Mouse (Mus musculus) R1 (cell line): ENCODE measurements around the gene Gspt1.

Experiments used
- DNase-seq: peaks from one replicate; pipeline ENCODE4 v3.0.0-alpha.2; 2018; ENCODE audit warnings: low read depth, low spot score

Gspt1 gene

GRCm38 (mm10) chr16:11202571-11203554, 51.3 kb downstream of the Gspt1 start, which contains the start of gene Rsl1d1:
Gene Rsl1d1, minus strand, starts transcription at chr16:11203331.
- peak; percentile 97 for DNase-seq

DNA sequence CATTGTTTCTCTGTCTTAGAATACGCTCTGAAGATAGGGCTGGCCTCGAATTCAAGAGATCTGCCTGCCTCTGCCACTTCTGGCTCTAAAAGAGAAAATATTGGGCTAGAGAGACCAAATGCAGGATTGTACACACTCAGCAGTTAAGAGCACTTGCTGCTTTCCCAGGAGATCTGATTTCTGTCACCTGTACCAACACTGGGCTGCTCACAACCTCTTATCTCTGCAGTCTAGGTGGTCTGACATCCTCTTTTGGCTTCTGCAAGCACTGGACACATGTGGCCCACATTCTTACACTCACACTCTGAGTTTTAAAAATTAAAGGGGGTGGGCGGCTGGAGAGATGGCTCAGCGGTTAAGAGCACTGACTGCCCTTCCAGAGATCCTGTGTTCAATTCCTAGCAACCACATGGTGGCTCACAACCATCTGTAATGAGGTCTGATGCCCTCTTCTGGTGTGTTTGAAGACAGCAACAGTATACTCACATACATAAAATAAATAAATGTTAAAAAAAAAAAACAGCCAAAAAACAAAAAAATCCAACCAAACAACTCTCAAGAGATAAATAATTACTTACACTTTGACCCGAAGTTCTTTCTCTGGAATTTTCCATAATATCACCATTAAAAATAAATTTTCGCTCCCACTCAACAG, 52.3 kb downstream of the Gspt1 start:
- DNase-seq = no peak

DNA sequence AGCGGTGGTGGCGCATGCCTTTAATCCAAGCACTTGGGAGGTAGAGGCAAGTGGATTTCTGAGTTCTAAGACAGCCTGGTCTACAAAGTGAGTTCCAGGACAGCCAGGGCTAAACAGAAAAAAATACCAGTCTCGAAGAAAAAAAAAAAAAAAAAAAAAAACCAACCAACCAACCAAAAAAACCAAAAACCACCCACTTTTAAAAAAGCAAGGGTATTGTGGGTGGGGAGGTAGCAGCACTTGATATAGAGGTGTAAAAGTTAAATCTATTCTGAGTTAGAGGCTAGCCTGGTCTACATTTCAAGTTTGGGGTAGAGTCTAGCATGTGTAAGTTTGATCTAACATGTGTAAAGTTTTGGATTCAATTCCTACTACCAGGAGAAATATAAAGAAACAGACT, 53.9 kb downstream of the Gspt1 start:
- DNase-seq = no peak

DNA sequence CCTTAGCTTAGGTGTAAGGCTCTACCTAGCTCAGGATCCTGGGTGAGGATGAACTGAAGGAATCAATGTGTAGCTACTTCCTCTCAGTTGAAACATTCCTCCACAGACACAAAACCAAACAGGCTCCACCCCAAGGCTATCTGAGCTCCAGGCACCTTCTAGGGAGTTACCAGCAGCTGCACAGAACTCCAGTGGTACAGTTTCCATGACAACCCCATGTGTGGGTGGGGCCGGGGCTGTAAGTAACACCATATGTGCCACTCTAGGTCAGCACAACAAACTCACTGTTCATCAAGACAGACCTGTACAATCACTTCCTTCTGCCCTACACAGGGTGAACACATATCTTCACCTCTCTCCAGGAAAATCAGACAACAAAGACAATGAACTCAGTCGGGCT, 55.7 kb downstream of the Gspt1 start:
- DNase-seq = peak; percentile 92

DNA sequence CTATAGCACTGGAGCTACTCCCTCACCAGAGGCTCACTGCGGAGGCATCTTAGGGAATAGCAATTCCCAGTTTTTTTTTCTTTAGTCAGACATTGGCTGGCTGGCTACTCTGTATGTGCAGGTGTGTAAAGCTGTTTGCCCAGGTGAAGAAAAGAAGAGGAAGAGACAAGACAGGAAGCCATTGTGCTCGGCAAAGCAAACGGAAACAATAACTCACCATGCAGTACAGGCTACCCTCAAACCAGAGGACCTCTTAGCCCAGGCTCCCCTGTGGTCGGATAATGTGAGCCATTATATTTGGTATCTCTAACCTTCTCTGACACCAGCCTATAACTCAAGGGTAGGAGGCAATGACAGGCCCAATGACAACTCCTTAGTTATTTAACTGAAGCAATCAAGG, 57.1 kb downstream of the Gspt1 start:
- DNase-seq = no peak

GRCm38 (mm10) chr16:11193231-11193630, 60.9 kb downstream of the Gspt1 start:
- peak; percentile 38 for DNase-seq

GRCm38 (mm10) chr16:11190150-11190549, 64.0 kb downstream of the Gspt1 start:
- DNase-seq = no peak

GRCm38 (mm10) chr16:11177404-11177803, 76.7 kb downstream of the Gspt1 start:
- no peak for DNase-seq

GRCm38 (mm10) chr16:11176884-11177244, 77.3 kb downstream of the Gspt1 start:
- no peak for DNase-seq

DNA sequence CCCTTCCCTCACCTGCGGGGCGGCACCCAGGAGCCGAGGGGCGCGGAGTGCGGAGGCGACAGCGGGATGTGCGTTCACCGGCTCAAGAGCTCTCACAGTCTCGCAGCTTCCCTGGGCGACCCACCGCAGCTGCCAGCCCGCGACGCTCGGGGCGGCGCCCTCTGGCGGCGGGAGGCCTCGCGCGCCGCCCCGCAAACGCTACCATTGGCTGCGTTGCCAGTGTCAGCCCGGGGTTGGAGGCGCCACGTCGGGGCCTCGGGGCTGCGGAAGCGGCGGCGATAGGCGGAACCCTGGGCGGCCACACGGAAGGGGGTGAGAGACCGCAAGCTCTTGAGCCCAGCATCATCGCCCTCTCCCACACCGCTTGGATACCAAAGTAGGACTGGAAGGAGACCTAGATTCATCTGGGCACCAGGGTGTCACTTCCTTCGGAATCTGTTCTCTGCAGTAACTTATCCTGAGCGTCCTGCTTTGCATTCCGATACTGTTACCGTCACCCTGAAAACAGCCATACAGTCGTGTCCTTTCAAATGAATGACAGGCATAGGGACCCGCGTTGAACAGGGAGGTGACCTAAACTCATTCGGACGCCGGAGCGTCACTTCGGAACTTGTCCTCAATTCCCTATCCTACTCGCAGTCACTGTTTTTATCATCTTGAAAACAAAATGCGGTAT, 77.8 kb downstream of the Gspt1 start, which contains the start of gene Zc3h7a:
Gene Zc3h7a (minus strand): TSS at position 186 of the 676 bp plus-strand sequence.
- DNase-seq = peak; percentile 85

DNA sequence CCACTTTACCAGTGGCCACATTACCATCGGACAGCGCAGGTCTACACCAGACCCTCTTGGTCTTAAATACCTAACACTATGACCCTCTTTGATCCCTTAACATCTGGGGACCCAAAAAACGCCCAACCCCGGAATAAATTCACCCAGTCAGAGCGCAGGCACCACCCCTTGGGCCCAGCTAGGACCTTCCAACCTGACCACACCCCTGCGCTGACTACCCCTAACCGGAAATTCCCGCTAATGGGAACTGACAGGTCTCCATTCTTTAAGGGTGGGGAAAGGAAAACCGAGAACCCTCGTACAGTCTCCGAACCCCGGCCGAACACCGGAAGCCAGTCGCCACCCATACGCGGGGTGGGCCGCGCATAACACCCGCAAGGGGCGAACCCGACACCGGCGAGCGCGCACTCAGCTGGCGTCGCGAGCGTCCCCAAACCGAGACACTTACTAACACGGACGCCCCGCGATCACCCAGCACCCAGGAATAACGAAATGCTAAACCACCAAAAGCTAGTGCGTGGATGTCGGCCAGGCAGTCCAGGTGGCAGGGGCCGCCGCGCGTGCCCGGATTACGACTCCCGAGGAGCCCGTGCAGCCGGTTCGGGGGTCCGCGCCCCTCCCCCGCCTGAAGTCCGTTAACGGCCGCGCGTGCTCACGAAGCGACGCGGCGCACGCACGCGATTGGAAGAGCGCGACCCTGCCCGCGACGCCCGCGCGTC, 78.5 kb downstream of the Gspt1 start:
- DNase-seq = peak; percentile 79

DNA sequence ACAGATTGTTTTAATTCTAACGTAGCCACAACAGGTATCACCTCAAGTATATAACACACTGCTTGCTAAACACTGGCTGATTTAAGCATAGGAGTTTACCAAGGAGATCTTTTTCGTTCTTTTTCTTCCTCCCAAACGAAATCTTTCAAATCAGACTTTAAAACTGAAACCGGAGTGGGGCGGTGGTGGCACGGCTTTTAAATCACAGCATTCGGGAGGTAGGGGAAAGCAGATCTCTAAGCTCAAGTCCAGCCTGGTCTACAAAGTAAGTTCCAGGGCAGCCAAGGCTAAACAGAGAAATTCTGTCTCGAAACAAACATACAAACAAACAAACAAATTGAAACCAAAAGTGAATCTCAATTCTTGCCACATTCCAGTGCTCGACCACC, 79.0 kb downstream of the Gspt1 start:
- no peak for DNase-seq

GRCm38 (mm10) chr16:11174671-11175081, 79.4 kb downstream of the Gspt1 start:
- DNase-seq = peak; percentile 72

DNA sequence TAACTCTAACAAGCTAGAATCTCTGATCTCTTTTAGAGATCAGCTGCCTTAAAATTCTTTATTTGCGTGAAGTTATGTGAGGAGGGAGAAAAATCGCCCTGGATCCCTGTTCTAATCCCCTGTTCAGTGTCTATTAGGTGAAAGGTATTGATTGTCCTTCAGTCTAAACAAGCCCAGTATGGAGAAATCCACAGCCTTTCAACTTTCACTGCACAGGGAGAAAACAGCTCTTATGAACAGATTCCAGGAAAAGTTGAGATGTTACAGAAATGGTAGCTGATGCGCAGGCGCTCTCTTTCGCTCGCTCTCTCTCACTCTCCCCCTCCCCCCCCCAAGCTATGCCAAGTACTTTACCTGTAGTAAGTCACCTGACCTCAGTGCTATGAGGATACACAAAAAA, 82.4 kb downstream of the Gspt1 start:
- DNase-seq = no peak
